Mouse (Mus musculus) brown adipose tissue, adult 24 weeks (tissue): ENCODE data around the gene Pard3. TPM values are rescaled to one million over a fixed set of nuclear protein-coding genes. Genes with fewer than 3 reads are reported as not detected.

Experiments used
- H3K27ac ChIP-seq: fragments of 200-500 bp; replicated peaks from 2 replicates; pipeline ENCODE4 v1.5.1; 2012; ENCODE audit warnings: low read depth, mild to moderate bottlenecking, low read length
- H3K4me1 ChIP-seq: fragments of 200-500 bp; 2 replicates; pipeline ENCODE4 v1.6.1; 2012; ENCODE audit warnings: low read length, mixed read lengths; ENCODE audit not compliant: control insufficient read depth, insufficient read depth, insufficient read length
- H3K4me3 ChIP-seq: fragments of 200-500 bp; 2 replicates; pipeline ENCODE4 v1.5.1; 2012; ENCODE audit warnings: low read depth, mild to moderate bottlenecking, low read length, moderate library complexity; ENCODE audit not compliant: insufficient read depth
- polyA plus RNA-seq: library from polyadenylated mRNA; stranded (reverse); fragments of >200 nt; gene quantifications from 2 replicates; pipeline ENCODE4 v1.2.4, GENCODE M21; 2012; ENCODE audit not compliant: missing spikeins, insufficient read depth, insufficient read length

Pard3 gene
- polyA plus RNA-seq, 1 experiment: 14.6 TPM

DNA sequence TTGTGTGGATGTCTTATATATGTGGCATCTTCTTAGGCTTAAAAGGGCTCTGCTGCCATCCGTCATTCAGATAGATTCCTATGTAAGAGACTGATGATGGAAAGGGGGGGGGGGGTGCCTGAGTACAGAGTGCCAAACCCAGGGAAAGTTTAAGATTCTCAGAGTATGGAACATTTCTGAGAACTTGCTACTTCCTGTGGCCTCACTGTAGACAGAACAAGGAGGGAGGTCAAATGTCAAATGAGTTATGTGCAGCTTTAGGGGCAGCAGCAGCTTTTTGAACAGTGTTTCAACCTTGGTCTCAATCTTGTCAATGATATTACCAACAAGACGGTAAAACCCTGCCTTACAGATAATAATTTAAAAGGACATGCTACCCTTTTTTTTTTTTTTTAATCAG is 367.5 kb downstream of the Pard3 start:
- H3K4me1 ChIP-seq: peaks cover 3% of the 10 kb centered on the region; the same call in 1 of the 2 replicates
- H3K27ac ChIP-seq: no peak overlapping the region
- no peak overlapping the region for H3K4me3 ChIP-seq

DNA sequence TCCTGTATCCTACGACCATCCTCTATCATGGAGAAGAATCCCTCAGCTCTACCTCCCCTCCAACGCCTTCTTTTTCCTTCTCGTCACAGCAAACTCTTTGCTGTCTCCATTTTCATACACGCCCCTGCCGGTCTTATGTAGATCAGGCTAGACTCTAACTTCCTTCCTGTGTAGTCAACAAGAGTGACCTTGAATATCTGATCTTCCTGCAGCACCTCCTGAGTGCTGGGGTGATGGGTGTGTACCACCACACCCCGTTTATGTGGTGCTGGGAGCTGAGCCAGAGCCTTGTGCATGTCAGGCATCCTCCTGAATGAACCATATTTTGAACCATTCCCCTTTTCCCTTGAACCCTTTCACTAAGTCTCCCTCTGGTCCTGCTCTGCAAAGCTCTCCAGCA is 372.3 kb downstream of the Pard3 start:
- no peak overlapping the region for H3K27ac ChIP-seq
- H3K4me3 ChIP-seq: no peak overlapping the region
- peaks cover 6% of the 10 kb centered on the region; the same call in 1 of the 2 replicates for H3K4me1 ChIP-seq

DNA sequence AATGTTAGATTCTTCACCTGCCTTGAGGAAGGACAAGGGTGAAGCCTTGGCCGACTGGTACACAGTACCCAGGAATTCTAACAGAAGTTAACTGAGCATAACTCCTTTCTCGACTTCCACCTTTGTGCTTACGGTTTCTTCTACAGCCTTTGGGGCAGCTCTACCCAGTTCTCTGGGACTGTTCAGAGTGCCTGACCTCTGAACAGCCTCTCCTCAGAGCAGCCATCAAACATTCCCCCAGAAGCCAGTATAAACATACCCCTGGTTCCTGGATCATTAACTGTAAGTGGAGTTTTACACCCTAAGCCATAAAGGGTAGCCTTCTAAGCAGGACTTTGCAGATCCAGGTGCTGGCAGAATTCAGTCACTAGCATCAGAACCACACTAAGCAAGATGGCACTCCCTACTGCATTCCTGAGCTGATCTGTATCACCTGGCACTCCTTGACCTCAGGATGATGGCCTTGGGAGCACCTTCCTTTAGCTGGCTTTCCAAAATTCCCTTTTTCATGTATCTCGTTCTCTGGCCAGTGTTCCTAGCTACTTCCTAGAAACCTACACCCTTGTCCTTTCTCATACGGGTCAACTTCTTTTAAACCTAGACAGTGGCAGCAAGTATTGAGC is 374.0 kb downstream of the Pard3 start:
- peaks cover 6% of the 10 kb centered on the region; the same call in 1 of the 2 replicates for H3K4me1 ChIP-seq
- no peak overlapping the region for H3K27ac ChIP-seq
- no peak overlapping the region for H3K4me3 ChIP-seq

DNA sequence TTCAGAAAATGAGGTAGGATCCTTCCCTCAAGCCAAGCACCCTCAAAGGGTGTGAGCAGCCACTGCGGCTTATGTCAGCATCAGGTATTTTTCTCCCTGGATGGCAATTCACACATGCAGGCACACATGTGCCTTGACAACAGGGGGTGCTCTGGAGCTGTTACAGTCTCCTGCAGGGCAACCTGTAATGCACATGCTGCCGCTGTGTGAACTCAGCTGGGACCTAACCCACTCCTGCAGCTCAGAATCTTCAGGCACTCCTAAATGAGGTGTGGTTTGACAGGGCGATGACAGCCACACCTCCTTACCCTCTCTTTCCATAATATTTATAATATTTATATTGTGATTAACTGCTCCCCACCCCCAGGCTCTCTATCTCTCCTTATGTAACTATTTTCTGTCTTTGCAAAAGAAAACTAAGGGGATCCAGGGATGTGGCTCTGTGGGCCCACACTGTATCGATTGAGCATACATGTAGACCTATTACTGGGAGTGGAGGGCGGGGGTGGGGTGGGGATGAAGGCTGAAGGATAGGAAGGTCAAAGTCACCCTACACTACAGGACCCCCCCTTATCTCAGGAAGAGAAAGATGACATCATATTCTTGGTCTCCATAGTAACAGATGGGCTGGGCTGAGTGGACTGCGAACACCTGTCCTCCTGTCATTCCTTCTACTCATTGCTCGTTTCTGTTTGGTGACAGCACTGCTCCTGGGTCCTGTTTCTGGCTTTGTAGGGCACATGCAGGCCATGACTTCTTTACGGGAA is 375.1 kb downstream of the Pard3 start:
- peaks cover 6% of the 10 kb centered on the region; the same call in 1 of the 2 replicates for H3K4me1 ChIP-seq
- peak overlapping the region; percentile 71; the same call in 1 of the 2 replicates for H3K27ac ChIP-seq
- peak overlapping the region; percentile 63 for H3K4me3 ChIP-seq

DNA sequence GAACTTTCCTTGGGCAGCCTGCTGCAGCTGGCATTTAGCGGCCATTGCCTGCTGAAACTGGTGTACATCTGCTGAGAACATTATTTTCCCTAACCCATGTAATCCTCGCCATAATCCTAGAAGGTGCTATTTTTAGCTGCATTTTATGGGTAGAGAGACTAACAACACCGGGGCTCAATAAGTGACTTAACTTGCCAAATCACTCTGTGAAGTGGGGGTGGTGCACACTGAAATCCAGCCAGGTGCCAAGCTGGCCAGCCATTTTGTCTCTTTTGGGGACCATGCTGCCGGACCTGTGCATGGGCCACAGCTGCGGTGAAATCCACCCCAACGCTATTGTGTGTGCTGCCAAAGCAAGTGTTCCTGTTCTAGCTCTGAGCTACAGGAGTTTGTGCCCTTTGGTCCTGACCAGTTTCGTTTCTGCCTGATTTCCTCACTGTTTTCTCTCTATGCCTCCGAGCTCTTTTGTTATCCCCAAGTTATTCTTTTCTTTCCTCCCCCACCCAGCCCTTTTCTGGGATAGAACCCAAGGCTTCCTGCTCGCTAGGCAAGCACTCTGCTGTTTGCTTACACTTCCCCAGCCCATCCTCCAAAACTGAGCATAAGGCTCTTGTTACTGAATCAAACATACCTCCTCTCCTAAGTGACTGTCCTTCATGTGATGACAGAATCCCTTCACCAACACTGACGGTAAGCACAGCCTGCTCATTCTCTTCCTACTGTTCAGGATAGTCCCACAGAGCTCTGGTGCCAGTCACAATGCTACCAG is 375.9 kb downstream of the Pard3 start:
- H3K27ac ChIP-seq: peak overlapping the region; percentile 71
- peaks cover 6% of the 10 kb centered on the region; the same call in 1 of the 2 replicates for H3K4me1 ChIP-seq

DNA sequence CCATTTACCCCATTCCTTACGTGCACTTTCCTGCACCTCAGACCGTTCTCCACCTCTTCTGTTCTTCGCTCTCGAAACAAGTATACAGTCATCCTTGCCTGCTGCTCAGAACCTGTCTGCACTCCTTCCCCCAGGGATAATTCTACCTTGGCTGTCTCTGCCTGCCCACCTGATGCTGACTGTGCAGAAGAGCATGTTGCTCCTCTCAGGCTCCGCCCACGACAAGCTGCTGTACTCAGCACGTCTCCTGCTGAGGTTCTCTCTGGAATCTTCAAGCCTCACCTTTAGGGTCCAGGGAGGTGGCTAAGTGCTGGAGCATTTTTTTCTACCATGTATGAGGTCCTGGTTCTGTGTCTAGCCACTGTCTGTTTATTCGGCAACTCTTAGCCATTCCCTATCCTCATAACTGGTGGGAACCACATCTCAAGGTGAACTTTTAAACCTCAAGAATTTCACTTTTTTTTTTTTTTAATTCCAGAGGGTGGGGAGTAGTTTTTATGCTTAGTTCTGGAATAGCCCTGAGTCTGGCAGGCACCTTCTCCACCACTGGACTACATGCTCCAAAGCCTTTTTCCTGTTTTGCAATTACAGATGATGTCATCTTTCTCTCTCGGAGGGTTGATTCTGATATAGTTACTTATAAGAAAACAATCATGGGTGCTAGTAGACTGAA is 376.6 kb downstream of the Pard3 start:
- H3K4me3 ChIP-seq: peak overlapping the region; percentile 65
- peak overlapping the region; percentile 91 for H3K27ac ChIP-seq
- H3K4me1 ChIP-seq: peaks cover 6% of the 10 kb centered on the region; the same call in 1 of the 2 replicates

More for the DNA sequence above, 375.9 kb downstream of the Pard3 start:
- peak overlapping the region; percentile 63 for H3K4me3 ChIP-seq

DNA sequence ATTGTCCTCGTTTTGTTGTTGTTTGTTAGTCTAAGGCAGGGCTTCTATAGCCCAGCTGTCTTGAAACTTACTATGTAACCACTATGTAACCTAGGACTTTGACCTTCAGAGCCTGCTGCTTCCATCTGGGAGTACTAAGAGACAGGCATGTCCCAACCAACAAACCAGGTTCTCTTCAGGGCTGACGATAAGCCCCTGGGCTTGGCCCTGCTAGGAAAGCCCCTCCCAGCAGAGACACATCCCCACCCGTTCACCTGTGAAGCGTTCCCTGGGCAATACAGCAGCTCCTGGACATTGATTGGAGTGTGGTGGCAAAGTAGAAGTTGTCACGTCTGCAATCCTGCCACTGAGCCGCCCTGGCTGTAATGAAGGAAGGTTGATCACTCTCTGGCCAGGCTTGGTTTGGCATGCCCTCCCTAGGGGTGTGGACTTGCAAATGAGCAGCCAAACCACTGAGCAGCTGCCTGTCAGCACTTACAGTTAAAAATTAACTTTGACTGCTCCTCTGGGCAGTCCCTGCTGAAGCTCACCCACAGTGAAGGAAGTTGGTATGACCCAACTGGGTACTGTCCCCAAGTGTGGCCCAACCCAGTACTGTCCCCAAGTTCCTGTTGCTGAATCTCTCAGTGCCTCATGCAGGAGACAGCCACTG is 377.3 kb downstream of the Pard3 start:
- H3K4me3 ChIP-seq: peak overlapping the region; percentile 65
- peaks cover 3% of the 10 kb centered on the region; the same call in 1 of the 2 replicates for H3K4me1 ChIP-seq
- H3K27ac ChIP-seq: peak overlapping the region; percentile 91

DNA sequence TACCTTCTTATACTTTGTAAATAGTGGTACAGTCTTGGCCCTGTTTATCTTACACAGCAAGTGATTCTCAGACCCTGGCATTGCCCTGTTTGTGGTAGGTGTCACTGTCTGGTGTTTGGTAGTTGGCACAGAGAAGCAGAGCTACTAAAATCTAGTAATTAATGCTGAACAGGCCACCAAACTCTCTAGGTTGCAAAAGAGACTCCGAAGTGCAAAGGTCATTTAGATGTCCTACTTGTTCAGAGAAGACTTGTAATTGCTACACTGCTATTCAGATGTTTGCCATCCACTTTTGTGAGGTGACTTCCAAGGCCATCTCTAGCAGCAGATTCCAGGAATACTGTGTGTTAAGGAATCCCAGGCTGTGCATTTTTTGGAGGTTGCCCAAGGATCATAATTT is 383.7 kb downstream of the Pard3 start:
- no peak overlapping the region for H3K4me3 ChIP-seq
- H3K4me1 ChIP-seq: no peaks in the 10 kb centered on the region
- no peak overlapping the region for H3K27ac ChIP-seq

DNA sequence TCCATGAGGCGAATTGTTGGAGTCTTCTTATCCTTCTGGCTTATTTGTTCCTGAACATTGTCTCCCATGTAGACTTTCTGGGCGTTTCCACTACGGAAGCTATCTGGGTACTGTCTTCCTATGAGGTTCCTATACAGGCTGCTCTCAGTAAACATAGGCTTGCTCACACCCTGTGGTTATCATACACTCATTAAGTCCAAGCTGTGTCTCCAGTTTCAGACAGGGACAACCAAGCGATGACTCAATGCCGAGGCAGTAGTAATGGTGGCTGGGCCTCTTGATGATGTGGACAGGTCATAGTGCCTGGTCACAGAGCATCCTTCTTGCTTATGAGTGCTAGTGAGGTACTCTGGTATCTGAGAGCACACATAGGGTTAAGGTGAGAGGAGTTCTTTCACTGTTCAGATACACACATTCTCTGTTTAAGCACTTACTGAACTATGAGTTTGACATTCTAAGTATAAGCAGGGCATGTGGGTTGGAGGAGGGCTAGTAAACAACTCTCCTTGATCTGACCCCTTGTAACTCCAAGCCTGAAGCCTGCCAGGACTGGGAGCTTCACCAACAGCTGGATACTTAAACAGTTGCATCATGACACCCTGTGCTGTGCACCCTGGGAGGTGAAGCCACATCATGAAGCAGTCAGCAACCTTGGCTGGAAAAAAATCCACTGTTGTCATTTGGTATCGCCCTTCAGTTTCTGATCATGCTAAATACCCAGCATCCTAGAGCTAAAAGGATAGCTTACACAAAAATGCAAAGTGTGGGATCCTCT is 385.6 kb downstream of the Pard3 start:
- H3K4me3 ChIP-seq: no peak overlapping the region
- H3K27ac ChIP-seq: no peak overlapping the region
- H3K4me1 ChIP-seq: no peaks in the 10 kb centered on the region

DNA sequence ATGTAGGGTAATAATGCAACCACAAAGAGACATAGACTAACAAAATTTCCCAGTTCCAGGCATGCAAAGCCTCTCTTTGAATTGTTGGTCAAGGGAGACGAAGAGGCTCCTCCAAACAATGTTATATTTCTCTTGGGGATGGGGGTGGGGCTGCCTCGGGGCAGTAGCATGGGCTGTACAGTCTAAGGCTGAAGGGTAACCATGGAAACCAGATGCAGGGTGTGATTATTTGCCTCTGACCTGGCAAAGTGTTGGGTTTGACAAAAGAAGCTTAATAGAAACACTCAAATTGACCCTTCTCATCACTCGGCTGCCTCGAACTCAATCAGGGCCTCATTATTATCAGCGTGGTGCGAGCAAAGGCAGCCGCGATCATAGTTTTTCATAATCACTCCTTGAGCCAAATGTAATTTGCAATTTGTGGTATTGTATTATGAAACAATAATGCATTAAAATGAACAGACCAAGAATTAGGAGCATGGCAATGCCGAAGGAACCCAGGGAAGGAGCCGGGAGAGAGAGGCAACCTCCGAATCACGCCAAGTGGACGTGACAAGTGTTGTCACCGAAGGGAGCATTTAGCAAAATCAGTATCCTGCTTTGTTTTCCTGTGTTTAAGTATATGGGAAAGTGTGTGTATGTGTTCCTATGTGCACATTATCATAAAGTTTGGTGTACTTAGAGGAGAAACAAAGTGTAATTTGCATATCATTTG is 387.4 kb downstream of the Pard3 start:
- H3K4me3 ChIP-seq: no peak overlapping the region
- H3K4me1 ChIP-seq: no peaks in the 10 kb centered on the region
- H3K27ac ChIP-seq: no peak overlapping the region

DNA sequence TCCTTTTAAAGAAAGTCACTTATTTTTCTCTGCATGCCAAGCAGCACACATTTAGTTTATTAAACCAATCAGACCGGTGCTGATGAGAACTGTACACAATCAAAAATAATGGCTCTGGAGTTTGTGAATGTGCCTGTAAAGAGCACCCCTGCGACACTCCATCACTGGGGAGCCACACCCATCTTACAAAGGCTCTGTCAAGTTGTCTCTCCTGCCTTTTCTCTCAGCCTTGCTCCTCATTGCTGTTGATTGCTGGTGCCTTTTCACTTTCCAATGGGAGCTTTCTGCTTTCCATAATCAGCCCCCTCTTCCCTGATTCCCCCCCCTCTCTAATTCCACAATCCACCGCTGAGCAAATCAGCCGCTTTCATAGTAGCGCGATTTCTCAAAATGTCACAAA is 388.7 kb downstream of the Pard3 start:
- H3K4me3 ChIP-seq: no peak overlapping the region
- no peak overlapping the region for H3K27ac ChIP-seq
- no peaks in the 10 kb centered on the region for H3K4me1 ChIP-seq

DNA sequence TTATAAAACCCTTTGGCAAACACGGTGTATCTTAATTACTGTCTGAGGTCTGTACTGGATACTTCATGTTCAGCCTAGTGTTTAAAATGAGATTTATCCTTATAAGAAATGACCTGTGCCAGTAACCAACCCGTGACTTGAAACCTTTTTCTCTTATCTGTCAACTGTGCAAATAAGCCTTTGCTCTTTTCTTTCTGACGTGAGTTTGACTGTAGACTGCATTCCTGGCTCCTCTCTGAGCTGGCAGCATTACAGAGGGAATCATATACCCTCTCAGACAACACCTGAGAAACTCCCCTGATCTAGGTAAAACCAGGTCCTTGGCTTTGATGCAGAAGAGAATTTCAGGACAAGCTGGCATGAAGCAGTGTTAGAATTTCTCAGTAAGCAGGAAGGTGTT is 394.2 kb downstream of the Pard3 start:
- no peak overlapping the region for H3K27ac ChIP-seq
- H3K4me3 ChIP-seq: no peak overlapping the region
- no peaks in the 10 kb centered on the region for H3K4me1 ChIP-seq

DNA sequence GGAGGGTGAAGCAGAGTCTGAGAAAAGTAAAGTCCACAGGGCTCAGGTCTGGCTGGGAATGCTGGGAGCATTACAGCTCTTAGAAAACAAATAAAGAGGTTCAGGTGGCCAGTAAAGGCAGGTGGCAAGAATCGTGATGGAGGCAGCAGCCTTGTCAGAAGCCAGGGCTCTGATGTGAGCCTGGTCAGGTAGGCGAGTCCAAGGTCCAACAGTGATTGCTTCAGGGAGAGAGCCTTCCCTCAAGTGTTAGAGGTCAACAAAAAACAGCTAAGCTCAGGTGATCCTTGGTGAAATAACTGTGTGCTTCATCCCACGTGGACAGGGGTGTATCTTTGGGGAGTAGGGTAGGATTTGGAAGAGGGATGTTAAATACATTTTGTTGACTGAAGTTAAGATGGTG is 397.5 kb downstream of the Pard3 start:
- Histone ChIP-seq H3K4me3 (no peak overlapping the region), H3K4me1 (no peaks in the 10 kb centered on the region), H3K27ac (no peak overlapping the region)
